Mouse (Mus musculus): ENCODE data around the gene Scube2. TPM values are rescaled to one million over a fixed set of nuclear protein-coding genes. Genes with fewer than 3 reads are reported as not detected.

Gene Scube2
- total and polyA plus RNA-seq, 3 experiments, result 0.27 to 0.67 TPM; not detected in 1

- Histone ChIP-seq H3K27me3 (ENCODE audit: control insufficient read depth in 1 of 2, insufficient read depth in 2 of 2, low read length in 2 of 2) (no peaks in the 10 kb centered on the region), H3K36me3 (ENCODE audit: control insufficient read depth in 1 of 2, insufficient read depth in 2 of 2, low read length in 2 of 2) (peaks cover 0 to 15% of the 10 kb centered on the region in 2 experiments; a peak in 2 of 4 replicates), H3K9ac (ENCODE audit: control insufficient read depth, low read depth, low read length, poor library complexity, severe bottlenecking) (peak within 1 kb of the TSS; percentile 98), H3K9me3 (replicated peaks; ENCODE audit: insufficient read depth, low read length) (no peaks in the 10 kb centered on the region), H3K27ac (ENCODE audit: control insufficient read depth, low read depth, low read length) (peak within 1 kb of the TSS; percentile 22; the same call in 1 of the 2 replicates), H3K4me1 (ENCODE audit: control insufficient read depth in 1 of 2, insufficient read depth in 2 of 2, low read length in 2 of 2) (peaks cover 8% of the 10 kb centered on the region in 2 experiments; a peak in 3 of 4 replicates), H3K4me3 (ENCODE audit: control insufficient read depth in 1 of 2, insufficient read depth in 1 of 2, low read depth in 2 of 2, low read length in 2 of 2) (peak within 1 kb of the TSS; percentile 89), H3K79me2 (ENCODE audit: control insufficient read depth, insufficient read depth, low read length, poor library complexity) (peaks cover 11% of the 10 kb centered on the region)
- peak; percentile 84 for DNase-seq (ENCODE audit: low read depth, low spot score)
- TF ChIP-seq MYC (IDR thresholded peaks at IDR 0.05; ENCODE audit: low read depth, low read length), result no peak
- no peak for TF ChIP-seq RAD21 (IDR thresholded peaks at IDR 0.05; ENCODE audit: low read depth, low read length)
- TF ChIP-seq MYB (IDR thresholded peaks at IDR 0.05; ENCODE audit: low read depth, low read length), result no peak
- no peak for TF ChIP-seq MAFK (IDR thresholded peaks at IDR 0.05; ENCODE audit: borderline replicate concordance, low read depth, low read length)
- TF ChIP-seq MAX (IDR thresholded peaks at IDR 0.05; ENCODE audit: low read length), result peak; percentile 29; the same call in 1 of the 2 replicates
- no peak for TF ChIP-seq GABPA (IDR thresholded peaks at IDR 0.05; ENCODE audit: low read depth, low read length)
- TF ChIP-seq UBTF (IDR thresholded peaks at IDR 0.05; ENCODE audit: borderline replicate concordance, insufficient read depth, low read depth, low read length), result no peak
- TF ChIP-seq NELFE (IDR thresholded peaks at IDR 0.05; ENCODE audit: low read depth, low read length), result peak; percentile 85
- no peak for TF ChIP-seq GATA1 (IDR thresholded peaks at IDR 0.05; ENCODE audit: low read depth, low read length)
- TF ChIP-seq USF2 (IDR thresholded peaks at IDR 0.05; ENCODE audit: borderline replicate concordance in 1 of 2, insufficient read depth in 1 of 2, low read depth in 1 of 2, low read length in 2 of 2), result no peak
- TF ChIP-seq ZC3H11A (IDR thresholded peaks at IDR 0.05; ENCODE audit: low read depth, low read length), result no peak
- TF ChIP-seq POLR2AphosphoS5 (IDR thresholded peaks at IDR 0.05; ENCODE audit: borderline replicate concordance, low read depth, low read length), result no peak
- TF ChIP-seq BHLHE40 (IDR thresholded peaks at IDR 0.05; ENCODE audit: borderline replicate concordance, low read depth, low read length), result no peak
- TF ChIP-seq CTCF (IDR thresholded peaks at IDR 0.05 in 2 of 3, conservative IDR thresholded peaks at IDR 0.05 in 1 of 3; ENCODE audit: control insufficient read depth in 1 of 3, insufficient read depth in 1 of 3, low read depth in 2 of 3, low read length in 3 of 3, poor library complexity in 1 of 3, severe bottlenecking in 1 of 3), result no peak
- peak; percentile 40; the same call in 1 of the 2 replicates for TF ChIP-seq MAZ (IDR thresholded peaks at IDR 0.05; ENCODE audit: low read depth, low read length)
- TF ChIP-seq POLR2A (IDR thresholded peaks at IDR 0.05; ENCODE audit: control insufficient read depth in 1 of 2, insufficient read depth in 1 of 2, low read depth in 1 of 2, low read length in 2 of 2, poor library complexity in 1 of 2), result peak; percentile 82 to 90
- TF ChIP-seq HCFC1 (IDR thresholded peaks at IDR 0.05; ENCODE audit: low read depth, low read length), result peak; percentile 82
- TF ChIP-seq TBP (IDR thresholded peaks at IDR 0.05; ENCODE audit: low read depth, low read length), result no peak
- TF ChIP-seq TAL1 (IDR thresholded peaks at IDR 0.05; ENCODE audit: low read length), result no peak
- no peak for TF ChIP-seq MEF2A (IDR thresholded peaks at IDR 0.05; ENCODE audit: extremely low read depth, insufficient replicate concordance, low read depth, low read length, poor library complexity, severe bottlenecking)
- peak; percentile 47 for TF ChIP-seq USF1 (IDR thresholded peaks at IDR 0.05; ENCODE audit: low read depth, low read length)
- peak; percentile 82 for TF ChIP-seq SIN3A (IDR thresholded peaks at IDR 0.05; ENCODE audit: low read length)
- no peak for TF ChIP-seq EP300 (IDR thresholded peaks at IDR 0.05; ENCODE audit: low read depth in 1 of 2, low read length in 2 of 2)
- peak; percentile 64; the same call in 1 of the 2 replicates for TF ChIP-seq ETS1 (IDR thresholded peaks at IDR 0.05; ENCODE audit: low read depth, low read length)
- peak; percentile 68; the same call in 1 of the 2 replicates for TF ChIP-seq POLR2AphosphoS2 (IDR thresholded peaks at IDR 0.05; ENCODE audit: low read length)
- peak; percentile 48; the same call in 1 of the 2 replicates for TF ChIP-seq TCF12 (IDR thresholded peaks at IDR 0.05; ENCODE audit: low read depth, low read length)
- no peak for TF ChIP-seq CHD1 (IDR thresholded peaks at IDR 0.05; ENCODE audit: low read depth, low read length)
- TF ChIP-seq JUND (IDR thresholded peaks at IDR 0.05; ENCODE audit: low read depth, low read length), result no peak
- TF ChIP-seq SMC3 (IDR thresholded peaks at IDR 0.05; ENCODE audit: low read depth, low read length), result no peak
- 0 out of 2 replicates have a peak, but pooled peaks have one; percentile 39 for TF ChIP-seq ZMIZ1 (IDR thresholded peaks at IDR 0.05; ENCODE audit: low read depth, low read length)
- TF ChIP-seq RCOR1 (IDR thresholded peaks at IDR 0.05; ENCODE audit: low read depth, low read length), result no peak
- TF ChIP-seq MXI1 (IDR thresholded peaks at IDR 0.05; ENCODE audit: low read depth, low read length), result peak; percentile 71; the same call in 1 of the 2 replicates
- TF ChIP-seq ZNF384 (IDR thresholded peaks at IDR 0.05; ENCODE audit: low read depth, low read length), result no peak
- no peak; the same call in 1 of the 2 replicates for TF ChIP-seq KAT2A (conservative IDR thresholded peaks at IDR 0.05; ENCODE audit: low read depth, low read length)
- no peak for TF ChIP-seq CHD2 (IDR thresholded peaks at IDR 0.05; ENCODE audit: low read length)
These were observed 113.2 kb downstream of the Scube2 start, which contains the start of gene Tmem9b for GRCm38 (mm10) chr7:109752008-109752925. Gene Tmem9b, minus strand, starts transcription at chr7:109752875.
